Mouse (Mus musculus) adrenal gland, adult 10 weeks (tissue): ENCODE data around the gene Olfr1302. TPM values are rescaled to one million over a fixed set of nuclear protein-coding genes. Genes with fewer than 3 reads are reported as not detected.

ENCODE experiments used
- polyA plus RNA-seq: library from polyadenylated mRNA; stranded (reverse); fragments of 350-450 nt; fragmentation: Illumina TruSeq; extraction: RNeasy Lipid Tissue Mini Kit (QIAGEN cat#74804); gene quantifications from one replicate; pipeline ENCODE4 v1.2.3, GENCODE M21; 2014; ENCODE audit warnings: low read depth, low replicate concordance

The Olfr1302 gene
- polyA plus RNA-seq = not detected

DNA sequence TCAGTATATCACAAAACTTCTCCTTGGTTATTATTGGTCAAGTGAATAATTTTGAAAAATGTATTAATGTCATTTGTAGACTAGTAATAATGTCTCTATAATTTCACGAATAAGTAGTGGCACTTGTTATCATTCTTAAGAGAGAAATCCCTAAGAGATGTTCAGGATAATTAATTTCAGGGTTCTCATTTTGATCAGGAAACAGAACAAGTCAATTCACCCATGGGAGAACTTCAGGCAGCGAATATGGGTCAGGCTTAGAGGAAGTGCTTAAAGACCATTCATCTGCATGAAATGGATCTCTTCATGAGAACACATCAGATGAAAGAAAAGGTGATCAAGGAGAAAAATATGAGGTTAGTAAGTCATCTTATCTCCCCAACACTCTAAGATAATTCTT lies at the start of gene Olfr1302:
Gene Olfr1302 (plus strand): TSS at position 301 of the 400 bp plus-strand sequence.

DNA sequence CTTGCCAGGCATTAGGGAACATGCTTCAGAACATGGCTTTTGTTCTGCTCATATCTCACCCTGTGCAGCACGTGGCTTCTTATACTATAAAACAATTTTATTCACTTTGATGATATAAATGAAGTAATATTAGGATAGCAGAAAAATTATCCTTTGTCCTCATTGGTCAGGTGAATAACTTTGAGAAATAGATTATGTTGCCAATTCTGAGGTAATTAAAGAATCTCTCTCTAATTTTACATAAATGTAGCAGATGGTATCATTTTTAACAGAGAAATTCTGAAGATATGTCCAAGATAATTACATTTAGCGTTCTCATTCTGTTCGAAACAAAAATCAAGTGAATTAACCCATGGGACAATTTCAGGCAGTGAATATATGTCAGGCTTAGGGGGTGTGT lies 26.5 kb upstream of the Olfr1302 start, which contains the start of gene Olfr1301:
Gene Olfr1301 (plus strand): TSS at position 301 of the 400 bp plus-strand sequence.

DNA sequence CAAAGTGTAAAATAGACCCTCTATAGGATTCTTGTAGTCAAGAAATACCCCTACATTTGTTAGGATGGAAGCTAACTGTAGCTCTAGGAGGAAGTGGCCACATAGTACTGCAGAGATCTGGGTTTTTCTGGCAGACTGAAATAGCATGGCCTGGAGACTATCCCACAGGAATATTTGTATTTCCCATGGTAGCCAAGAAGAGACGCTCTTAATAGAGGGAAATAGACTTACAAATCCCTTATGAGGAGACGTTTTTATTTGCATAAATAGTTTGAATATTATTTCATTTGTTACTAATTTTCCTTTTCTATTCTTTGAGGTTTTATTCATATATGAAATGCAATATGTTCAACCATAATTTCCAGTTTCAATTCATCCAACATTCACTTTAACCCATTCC lies 43.0 kb downstream of the Olfr1302 start, which contains the start of gene Olfr1303:
Gene Olfr1303 (minus strand): TSS at position 101 of the 400 bp plus-strand sequence.

Other genes starting within 250 kb of the Olfr1302 start
- gene Olfr1294, start 237.1 kb upstream of the Olfr1302 start, polyA plus RNA-seq = not detected
- gene Olfr1295, start 207.7 kb upstream of the Olfr1302 start, polyA plus RNA-seq = not detected
- gene Olfr1297, start 150.9 kb upstream of the Olfr1302 start, polyA plus RNA-seq = not detected
- not detected for gene Olfr1298, start 128.2 kb upstream of the Olfr1302 start, polyA plus RNA-seq
- not detected for gene Olfr1299, start 116.0 kb upstream of the Olfr1302 start, polyA plus RNA-seq
- not detected for gene Olfr1301, start 26.4 kb upstream of the Olfr1302 start, polyA plus RNA-seq
- not detected for gene Olfr1303, start 42.9 kb downstream of the Olfr1302 start, polyA plus RNA-seq
- not detected for gene Olfr1305, start 99.7 kb downstream of the Olfr1302 start, polyA plus RNA-seq
- gene Olfr1306, start 138.8 kb downstream of the Olfr1302 start, polyA plus RNA-seq = not detected
- not detected for gene Olfr1307, start 172.0 kb downstream of the Olfr1302 start, polyA plus RNA-seq
- gene Olfr1308, start 187.5 kb downstream of the Olfr1302 start, polyA plus RNA-seq = not detected
- not detected for gene Olfr1309, start 212.9 kb downstream of the Olfr1302 start, polyA plus RNA-seq
- gene Olfr1310, start 235.3 kb downstream of the Olfr1302 start, polyA plus RNA-seq = not detected
- gene Olfr1311, start 247.0 kb downstream of the Olfr1302 start, polyA plus RNA-seq = not detected